Mouse (Mus musculus) heart, adult 2 months (tissue): ENCODE measurements at regions not wholly inside any gene's neighbourhood (a gene's known extent, or its start where the extent isn't known, plus 50 kb on each side); places are given as distances from the start of the nearest gene placed in this dataset.

Source experiments
- CTCF ChIP-seq: fragments of 200-600 bp; IDR thresholded peaks from 2 replicates; pipeline ENCODE4 v1.8.1; 2022; ENCODE audit warnings: antibody characterized with exemption, mild to moderate bottlenecking, moderate library complexity
- POLR2A ChIP-seq: fragments of 200-500 bp; IDR thresholded peaks from 2 replicates; pipeline ENCODE4 v1.6.1; 2011; ENCODE audit warnings: mild to moderate bottlenecking, low read depth, low read length, control low read depth; ENCODE audit not compliant: insufficient read depth

DNA sequence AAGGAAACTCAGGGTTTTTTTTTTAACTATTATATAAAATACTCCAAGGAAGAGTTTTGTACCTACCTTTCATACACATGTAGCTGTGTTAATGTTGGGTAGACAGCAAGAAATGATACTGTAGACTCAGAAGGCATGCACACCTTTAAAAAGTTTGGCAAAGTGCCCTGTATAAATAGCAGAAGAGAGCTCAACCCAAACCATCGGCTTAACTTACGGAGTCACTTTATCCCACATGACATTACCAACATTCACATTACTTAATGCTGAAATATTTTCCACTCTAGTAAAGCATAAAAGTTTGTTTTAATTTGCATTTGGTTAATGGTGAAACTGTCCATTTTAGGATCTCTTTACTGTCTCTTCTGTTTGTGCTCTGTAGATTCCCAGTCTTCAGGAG, 205.7 kb upstream of the Gas1 start:
- TF ChIP-seq CTCF (no peak), POLR2A (no peak)
